Mouse (Mus musculus) embryonic fibroblast, embryonic 13.5 days (primary cell): ENCODE measurements around the gene Myo18a.

ENCODE experiments used
- CTCF ChIP-seq: IDR thresholded peaks from 2 replicates; pipeline ENCODE4 v1.5.1; 2011; ENCODE audit warnings: mild to moderate bottlenecking, control low read depth, low read length, moderate library complexity, borderline replicate concordance; ENCODE audit not compliant: insufficient read depth
- POLR2A ChIP-seq: IDR thresholded peaks from 2 replicates; pipeline ENCODE4 v1.6.1; 2011; ENCODE audit warnings: low read depth, mild to moderate bottlenecking, control low read depth, low read length, moderate library complexity

- no peak for TF ChIP-seq CTCF
- no peak for TF ChIP-seq POLR2A
Observed at GRCm38 (mm10) chr11:77791752-77792565, 28.9 kb downstream of the Myo18a start.
